20 mouse cellular contexts compared by ENCODE assay signal in genomic region chr10:105686876-105687275, GRCm38 (mm10).
DNase-seq lines count a peak whose midpoint lies in the region; ATAC-seq and TF ChIP-seq lines count a peak whose summit lies in the region.
"Had no signal": no experiment of that assay in that cellular context is flagged by ENCODE, and none has a peak within 500 bp of the region (broad histone marks: within the 10 kb centered on the region; RNA-seq: fewer than 3 reads in every experiment).

No protein-coding gene starts in this region.

- H3K9me3 ChIP-seq in lung, postnatal 0 days (ENCODE audit: low read length) = no peaks in the 10 kb centered on the region
- H3K9me3 ChIP-seq: embryonic facial prominence, embryonic 15.5 days; forebrain, embryonic 15.5 days; heart, embryonic 15.5 days; hindbrain, embryonic 13.5 days had no signal

- H3K9ac ChIP-seq in lung, postnatal 0 days (replicated peaks; ENCODE audit: low read depth) = no peak overlapping the region
- H3K9ac ChIP-seq: embryonic facial prominence, embryonic 15.5 days; forebrain, embryonic 15.5 days; heart, embryonic 15.5 days; hindbrain, embryonic 13.5 days had no signal

- H3K4me2 ChIP-seq in lung, postnatal 0 days (replicated peaks; ENCODE audit: low read depth, low read length) = no peak overlapping the region
- H3K4me2 ChIP-seq: embryonic facial prominence, embryonic 15.5 days; forebrain, embryonic 15.5 days; heart, embryonic 11.5 days; heart, embryonic 15.5 days; hindbrain, embryonic 13.5 days had no signal

- ATAC-seq in lung, postnatal 0 days = no peak
- ATAC-seq: forebrain, embryonic 15.5 days; hindbrain, postnatal 0 days had no signal

- H3K27ac ChIP-seq in lung, postnatal 0 days (ENCODE audit: low read length) = no peak overlapping the region
- H3K27ac ChIP-seq: embryonic facial prominence, embryonic 15.5 days; forebrain, embryonic 15.5 days; heart, embryonic 15.5 days; hindbrain, embryonic 13.5 days; hindbrain, postnatal 0 days had no signal

- TF ChIP-seq EP300 in lung, postnatal 0 days (IDR thresholded peaks at IDR 0.05) = no peak

- no peak for TF ChIP-seq CTCF in lung, postnatal 0 days (IDR thresholded peaks at IDR 0.05)
- TF ChIP-seq CTCF in lung, adult 2 months (IDR thresholded peaks at IDR 0.05; ENCODE audit: insufficient read depth, low read length) = no peak

- no peak overlapping the region for H3K4me3 ChIP-seq in lung, postnatal 0 days (ENCODE audit: low read depth, low read length)
- no peak overlapping the region for H3K4me3 ChIP-seq in lung, adult 2 months (replicated peaks; ENCODE audit: extremely low read depth, low read depth, low read length)
- H3K4me3 ChIP-seq: embryonic facial prominence, embryonic 15.5 days; erythroblast, embryonic 14.5 days; forebrain, embryonic 15.5 days; heart, embryonic 15.5 days; hindbrain, embryonic 13.5 days had no signal

- no peaks in the 10 kb centered on the region for H3K36me3 ChIP-seq in lung, postnatal 0 days (ENCODE audit: insufficient read depth, low read length)
- H3K36me3 ChIP-seq: embryonic facial prominence, embryonic 15.5 days; forebrain, embryonic 15.5 days; heart, embryonic 15.5 days; hindbrain, embryonic 13.5 days had no signal

- WGBS in lung, postnatal 0 days = 69% methylated on average over 5 of the region's 5 CpGs
- WGBS in lung, adult 2 months = 76% methylated on average over 5 of the region's 5 CpGs

- DNase-seq in cerebellum, adult 9-10 months = peak; percentile 37
- DNase-seq in cerebellum, postnatal 4 days (ENCODE audit: low spot score in 2 of 2) = no peak
- DNase-seq in lung, postnatal 0 days (ENCODE audit: low spot score) = peak; percentile 7
- DNase-seq in lung, adult 2 months = no peak
- DNase-seq in brain, adult 2 months (ENCODE audit: low read depth, low spot score) = peak; percentile 48
- DNase-seq in fibroblast of lung, adult 2 months (ENCODE audit: low read depth) = peak; percentile 20
- no peak for DNase-seq in heart, adult 8-10 months (ENCODE audit: low spot score)
- no peak for DNase-seq in thymus, postnatal 25 days
- DNase-seq: adrenal gland, adult 8-10 months; adrenal gland, postnatal 36 days; gastrocnemius, postnatal 36 days; heart, adult 18-20 months; heart, postnatal 14 days had no signal

- H3K27me3 ChIP-seq in lung, postnatal 0 days (replicated peaks; ENCODE audit: insufficient read depth, low read length) = no peaks in the 10 kb centered on the region
- H3K27me3 ChIP-seq: embryonic facial prominence, embryonic 15.5 days; forebrain, embryonic 15.5 days; heart, embryonic 15.5 days; hindbrain, embryonic 13.5 days had no signal

- H3K4me1 ChIP-seq in lung, postnatal 0 days (ENCODE audit: insufficient read depth, low read depth, low read length) = no peaks in the 10 kb centered on the region
- H3K4me1 ChIP-seq in lung, adult 2 months (ENCODE audit: control insufficient read depth, insufficient read depth, low read length) = no peaks in the 10 kb centered on the region
- H3K4me1 ChIP-seq: embryonic facial prominence, embryonic 15.5 days; forebrain, embryonic 15.5 days; heart, embryonic 15.5 days had no signal

- no peak for TF ChIP-seq POLR2A in lung, adult 2 months (IDR thresholded peaks at IDR 0.05; ENCODE audit: borderline replicate concordance, extremely low read depth, low read depth, low read length)

Comparison
In these comparisons a context has a peak if more than half of its experiments do, and no peak if none do; other contexts are left out.
1. DNase-seq: peak in cerebellum, adult 9-10 months (single experiment), lung, postnatal 0 days (single experiment), brain, adult 2 months (single experiment) and fibroblast of lung, adult 2 months (single experiment); none in cerebellum, postnatal 4 days (0 of 2), lung, adult 2 months (single experiment), heart, adult 8-10 months (single experiment) and thymus, postnatal 25 days (single experiment).